Mouse (Mus musculus): Measurements from ENCODE around the gene Slc39a13.

GRCm38 (mm10) chr2:91068872-91069165 is 1.4 kb downstream of the Slc39a13 start:
- TF ChIP-seq CTCF (IDR thresholded peaks at IDR 0.05; ENCODE audit: low read depth, low read length) = no peak
- TF ChIP-seq POLR2A (IDR thresholded peaks at IDR 0.05; ENCODE audit: extremely low read depth, insufficient read depth, low read length) = no peak
